Mouse (Mus musculus) lung, postnatal 0 days (tissue): ENCODE data around the gene Tmem248. TPM values are rescaled to one million over a fixed set of nuclear protein-coding genes. Genes with fewer than 3 reads are reported as not detected.

Experiments used
- ATAC-seq: fragments of 200-750 bp; cut with Nextera tagmentation; 2 replicates; pipeline ENCODE4 v1.8.0; 2017; ENCODE audit warnings: moderate library complexity
- DNase-seq: peaks from one replicate; pipeline ENCODE4 v3.0.0-alpha.2; 2016; ENCODE audit warnings: low spot score
- H3K27ac ChIP-seq: fragments of 300-500 bp; sonication (generic); 2 replicates; pipeline ENCODE4 v1.5.1; 2014; ENCODE audit warnings: antibody characterized with exemption, mild to moderate bottlenecking, low read length, mixed read lengths
- H3K27me3 ChIP-seq: fragments of 300-500 bp; sonication (generic); replicated peaks from 2 replicates; pipeline ENCODE4 v1.6.1; 2014; ENCODE audit warnings: low read length, mixed read lengths; ENCODE audit not compliant: insufficient read depth
- H3K36me3 ChIP-seq: fragments of 300-500 bp; sonication (generic); 2 replicates; pipeline ENCODE4 v1.6.1; 2014; ENCODE audit warnings: low read length, mixed read lengths; ENCODE audit not compliant: insufficient read depth
- H3K4me1 ChIP-seq: fragments of 300-500 bp; sonication (generic); 2 replicates; pipeline ENCODE4 v1.6.1; 2014; ENCODE audit warnings: antibody characterized with exemption, low read depth, low read length, mixed read lengths; ENCODE audit not compliant: insufficient read depth
- H3K4me2 ChIP-seq: fragments of 300-500 bp; sonication (generic); replicated peaks from 2 replicates; pipeline ENCODE4 v1.6.1; 2014; ENCODE audit warnings: low read depth, mild to moderate bottlenecking, low read length, moderate library complexity, mixed read lengths
- H3K4me3 ChIP-seq: fragments of 300-500 bp; sonication (generic); 2 replicates; pipeline ENCODE4 v1.5.1; 2014; ENCODE audit warnings: low read depth, low read length
- H3K9ac ChIP-seq: fragments of 300-500 bp; sonication (generic); replicated peaks from 2 replicates; pipeline ENCODE4 v1.6.1; 2014; ENCODE audit warnings: low read depth, mild to moderate bottlenecking
- H3K9me3 ChIP-seq: fragments of 300-500 bp; sonication (generic); 2 replicates; pipeline ENCODE4 v1.6.1; 2016; ENCODE audit warnings: low read length, mixed read lengths
- CTCF ChIP-seq: IDR thresholded peaks from 2 replicates; pipeline ENCODE4 v1.5.1; 2016; ENCODE audit warnings: antibody characterized with exemption, mild to moderate bottlenecking
- EP300 ChIP-seq: IDR thresholded peaks from 2 replicates; pipeline ENCODE4 v1.6.1; 2016; ENCODE audit warnings: antibody characterized with exemption, mild to moderate bottlenecking, control low read depth
- WGBS: fragments of 180-500 bp; shearing (Covaris S2); extraction: QIAGEN DNeasy Blood & Tissue Kit; methylation state at CpG from one replicate; pipeline ENCODE4 v1.1.7; 2014; 5-methylcytosine and 5-hydroxymethylcytosine counted together
- polyA plus RNA-seq: library from polyadenylated mRNA; unstranded; fragments of >200 nt; fragmentation: Nextera tagmentation; extraction: Ambion mirVana; gene quantifications from 2 replicates; pipeline ENCODE4 v1.2.1, GENCODE M21; 2015

Gene Tmem248
- polyA plus RNA-seq, 1 experiment from 2014 or later = 46.4 TPM

DNA sequence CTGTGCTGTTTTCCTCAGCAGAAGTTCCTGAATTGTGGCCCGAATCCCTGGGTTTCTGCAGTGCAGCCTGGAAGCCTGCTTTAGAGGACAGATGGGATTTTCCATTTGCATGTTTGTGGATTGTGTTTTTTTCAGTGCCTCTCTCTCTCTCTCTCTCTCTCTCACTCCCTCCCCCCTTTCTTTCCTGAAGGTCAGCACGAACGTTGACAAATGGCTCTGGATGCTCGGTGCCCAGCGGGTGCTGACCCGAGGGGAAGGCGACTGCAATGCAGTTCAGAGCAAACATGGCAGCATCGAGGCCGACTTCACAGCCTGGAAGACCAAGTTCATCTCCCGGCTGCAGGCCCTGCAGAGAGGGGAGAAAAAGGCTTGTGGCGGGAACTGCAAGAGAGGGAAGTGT lies 52.1 kb downstream of the Tmem248 start:
- no peak for ATAC-seq
- no peak for DNase-seq
- TF ChIP-seq EP300 = no peak
- TF ChIP-seq CTCF = no peak
- no peaks in the 10 kb centered on the region for H3K9me3 ChIP-seq
- no peak overlapping the region for H3K4me2 ChIP-seq
- H3K4me3 ChIP-seq = no peak overlapping the region
- WGBS = 65% methylated on average over 11 of the region's 11 CpGs
- H3K27me3 ChIP-seq = no peaks in the 10 kb centered on the region
- H3K4me1 ChIP-seq = no peaks in the 10 kb centered on the region
- H3K27ac ChIP-seq = no peak overlapping the region
- no peak overlapping the region for H3K9ac ChIP-seq
- peaks cover 6% of the 10 kb centered on the region; the same call in 1 of the 2 replicates for H3K36me3 ChIP-seq

DNA sequence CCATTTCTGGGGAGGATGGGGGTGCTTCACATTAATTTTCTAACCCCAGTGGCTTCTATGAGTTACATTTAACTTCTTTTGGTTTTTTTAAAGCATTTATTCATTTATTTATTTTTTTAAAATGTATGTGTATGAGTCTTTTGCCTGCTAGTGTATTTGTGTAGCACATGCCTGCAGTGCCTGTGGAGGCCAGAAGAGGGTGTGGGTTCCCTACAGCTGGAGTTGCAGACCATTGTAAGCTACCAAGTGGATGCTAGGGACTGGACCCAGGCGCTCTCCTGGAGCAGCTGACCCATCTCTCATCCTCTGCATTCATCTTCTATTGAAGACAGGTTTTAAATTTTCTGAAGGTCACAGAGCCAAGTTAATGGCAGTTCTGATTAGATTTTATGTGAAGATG lies 55.5 kb downstream of the Tmem248 start:
- 95% methylated on average over 1 of the region's 1 CpGs for WGBS
- Histone ChIP-seq H3K36me3 (peaks cover 12% of the 10 kb centered on the region; the same call in 1 of the 2 replicates), H3K9ac (no peak overlapping the region), H3K9me3 (no peaks in the 10 kb centered on the region), H3K27me3 (no peaks in the 10 kb centered on the region), H3K27ac (no peak overlapping the region), H3K4me3 (no peak overlapping the region), H3K4me2 (no peak overlapping the region), H3K4me1 (no peaks in the 10 kb centered on the region)
- DNase-seq (no peak), ATAC-seq (no peak)
- TF ChIP-seq CTCF = peak; percentile 45
- no peak for TF ChIP-seq EP300

DNA sequence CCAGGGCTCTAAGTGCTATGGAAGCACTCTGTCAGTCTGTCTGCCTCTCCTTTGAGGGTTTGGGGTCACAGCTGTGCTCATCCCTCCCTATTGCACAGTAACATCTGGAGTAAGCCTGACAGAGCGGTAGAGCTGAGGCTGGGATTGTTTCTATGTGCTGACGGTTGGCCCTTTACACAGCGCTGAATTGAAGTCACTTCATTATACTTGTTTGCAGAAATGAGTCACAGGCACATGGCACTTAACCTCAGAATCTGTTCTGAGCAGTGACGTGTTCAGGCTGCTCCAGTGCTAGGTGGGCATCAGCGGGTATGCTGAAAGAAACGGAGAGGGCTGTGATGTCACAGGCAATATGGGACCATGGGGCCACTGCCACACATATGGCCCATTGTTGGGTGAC lies 56.2 kb downstream of the Tmem248 start:
- Histone ChIP-seq H3K9me3 (no peaks in the 10 kb centered on the region), H3K27ac (no peak overlapping the region), H3K4me3 (no peak overlapping the region), H3K4me1 (no peaks in the 10 kb centered on the region), H3K9ac (no peak overlapping the region), H3K27me3 (no peaks in the 10 kb centered on the region), H3K4me2 (no peak overlapping the region), H3K36me3 (peaks cover 8% of the 10 kb centered on the region; the same call in 1 of the 2 replicates)
- ATAC-seq (no peak), DNase-seq (no peak)
- TF ChIP-seq EP300 = no peak
- TF ChIP-seq CTCF = no peak
- WGBS = 71% methylated on average over 6 of the region's 6 CpGs

DNA sequence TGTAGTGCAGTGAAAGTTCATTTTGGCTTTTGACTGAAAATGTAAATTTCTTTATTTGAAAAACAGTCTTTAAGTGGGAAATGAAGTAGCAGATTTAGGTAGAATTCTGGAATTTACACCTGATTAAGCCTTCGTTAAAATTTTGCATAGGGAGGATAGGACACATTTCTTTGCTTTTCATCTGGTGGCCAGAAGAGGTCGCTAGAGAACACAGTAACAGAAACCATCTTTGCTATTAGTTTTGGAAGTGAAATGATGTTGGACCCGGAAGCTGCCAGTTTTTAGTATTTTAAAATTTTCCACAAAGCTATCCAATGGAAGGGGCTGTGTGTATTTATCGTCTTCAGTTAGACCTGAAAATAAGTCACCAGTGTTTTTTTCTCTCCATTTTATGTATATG lies 58.6 kb downstream of the Tmem248 start:
- Histone ChIP-seq H3K4me2 (no peak overlapping the region), H3K36me3 (peaks cover 17% of the 10 kb centered on the region; the same call in 1 of the 2 replicates), H3K4me3 (no peak overlapping the region), H3K27me3 (no peaks in the 10 kb centered on the region), H3K9ac (no peak overlapping the region), H3K4me1 (no peaks in the 10 kb centered on the region), H3K9me3 (no peaks in the 10 kb centered on the region), H3K27ac (no peak overlapping the region)
- no peak for TF ChIP-seq EP300
- peak; percentile 81 for TF ChIP-seq CTCF
- DNase-seq = peak; percentile 63
- 50% methylated on average over 4 of the region's 4 CpGs for WGBS
- no peak for ATAC-seq

DNA sequence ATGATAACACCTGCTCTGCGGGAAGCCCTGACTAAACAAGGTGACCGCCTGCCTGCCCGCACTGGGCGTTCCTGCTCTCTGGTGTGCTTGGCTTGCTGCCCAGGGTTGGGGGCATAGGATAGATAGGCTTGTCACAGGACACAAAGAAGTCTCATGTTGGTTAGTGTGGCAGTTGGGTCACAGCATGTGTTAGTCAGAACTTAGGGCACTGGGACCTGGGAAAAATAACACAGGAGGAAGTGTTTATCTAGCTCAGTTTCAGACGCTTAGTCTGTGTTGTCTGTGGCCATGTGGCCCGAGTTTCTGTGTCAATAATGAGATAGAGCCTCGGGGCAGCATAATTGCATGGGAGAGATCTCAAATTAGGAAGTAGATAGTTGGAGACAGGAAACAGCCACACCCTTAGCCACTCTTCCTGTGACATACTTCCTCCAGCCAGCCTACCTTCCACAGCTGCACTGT lies 61.2 kb downstream of the Tmem248 start:
- H3K9ac ChIP-seq = no peak overlapping the region
- WGBS = 71% methylated on average over 7 of the region's 7 CpGs
- H3K27ac ChIP-seq = no peak overlapping the region
- peak; percentile 47; the same call in 1 of the 2 replicates for TF ChIP-seq EP300
- TF ChIP-seq CTCF = no peak
- peaks cover 17% of the 10 kb centered on the region; the same call in 1 of the 2 replicates for H3K36me3 ChIP-seq
- no peaks in the 10 kb centered on the region for H3K4me1 ChIP-seq
- DNase-seq (no peak), ATAC-seq (peak; percentile 54; the same call in 1 of the 2 replicates)
- H3K9me3 ChIP-seq = no peaks in the 10 kb centered on the region
- no peak overlapping the region for H3K4me2 ChIP-seq
- no peaks in the 10 kb centered on the region for H3K27me3 ChIP-seq
- no peak overlapping the region for H3K4me3 ChIP-seq

DNA sequence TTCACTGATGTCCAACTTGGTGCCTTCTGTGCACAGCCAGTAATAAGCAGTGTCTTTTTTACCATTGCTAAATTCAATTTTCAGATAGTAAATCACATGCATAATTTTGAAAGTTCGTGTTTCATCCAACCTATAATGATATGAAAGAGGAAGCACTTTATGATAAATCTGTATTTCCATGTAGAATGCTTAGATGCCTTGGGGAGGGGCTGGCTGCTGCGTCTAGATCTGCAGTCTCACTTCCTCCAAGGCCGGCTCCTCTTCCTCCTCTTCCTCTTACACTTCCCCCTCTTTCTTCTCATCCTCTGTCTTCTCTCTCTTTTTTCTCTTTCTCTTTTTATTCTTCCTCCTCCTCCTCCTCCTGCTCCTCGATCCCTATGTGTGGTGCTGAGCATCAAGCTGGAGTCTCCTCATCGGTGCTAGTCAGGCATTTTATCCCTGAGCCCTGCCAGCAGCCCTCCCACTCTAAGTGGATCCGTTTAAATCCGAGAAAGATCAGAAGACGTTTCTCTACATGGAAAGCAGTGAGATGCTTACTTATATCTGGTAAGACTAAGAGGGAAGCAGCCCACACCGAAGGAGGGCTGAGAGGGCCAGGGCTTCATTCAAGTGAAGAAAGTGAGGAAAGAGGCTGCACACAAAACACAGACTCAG lies 66.3 kb downstream of the Tmem248 start:
- DNase-seq (no peak), ATAC-seq (no peak)
- no peaks in the 10 kb centered on the region for H3K4me1 ChIP-seq
- TF ChIP-seq EP300 (no peak), CTCF (no peak)
- H3K36me3 ChIP-seq = peaks cover 11% of the 10 kb centered on the region; the same call in 1 of the 2 replicates
- 90% methylated on average over 9 of the region's 9 CpGs for WGBS
- H3K27me3 ChIP-seq = no peaks in the 10 kb centered on the region
- H3K4me3 ChIP-seq = no peak overlapping the region
- no peak overlapping the region for H3K27ac ChIP-seq
- H3K9me3 ChIP-seq = no peaks in the 10 kb centered on the region
- H3K9ac ChIP-seq = no peak overlapping the region
- H3K4me2 ChIP-seq = no peak overlapping the region
